Mouse (Mus musculus) spleen, adult 12 weeks (tissue): ENCODE results near the gene Smlr1.

Source experiments
- DNase-seq: peaks from one replicate; pipeline ENCODE4 v3.0.0; 2022; ENCODE audit warnings: low spot score

The Smlr1 gene

DNA sequence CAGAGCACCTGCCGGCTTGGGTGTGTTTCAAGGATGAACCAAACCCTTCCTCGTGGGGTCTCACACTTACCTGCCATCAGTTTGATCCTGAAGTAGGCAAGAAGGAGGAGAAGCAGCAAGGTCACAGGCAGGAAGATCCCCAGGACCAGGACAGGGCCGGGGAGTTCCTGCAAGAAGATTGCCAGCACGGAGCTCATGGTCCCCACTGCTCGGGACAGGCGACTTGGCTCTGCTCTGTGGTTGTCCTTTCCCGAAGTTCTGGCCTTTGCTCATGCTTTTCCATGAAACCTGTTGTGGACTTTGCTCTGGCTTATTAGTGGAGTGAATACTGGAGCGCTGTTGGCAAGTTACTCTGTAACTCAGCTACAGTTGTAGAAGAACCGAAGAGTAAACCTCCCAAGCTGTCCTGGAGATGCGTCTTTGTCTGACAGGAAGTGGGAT is at the start of gene Smlr1:
Gene Smlr1 (minus strand): TSS at position 377 of the 441 bp plus-strand sequence.
- DNase-seq: no peak

- no peak for DNase-seq
Observed at GRCm38 (mm10) chr10:25584899-25585298, 48.8 kb upstream of the Smlr1 start.

GRCm38 (mm10) chr10:25580066-25580465 is 44.0 kb upstream of the Smlr1 start:
- DNase-seq: no peak

GRCm38 (mm10) chr10:25571319-25572240 is 35.5 kb upstream of the Smlr1 start:
- DNase-seq: no peak

DNA sequence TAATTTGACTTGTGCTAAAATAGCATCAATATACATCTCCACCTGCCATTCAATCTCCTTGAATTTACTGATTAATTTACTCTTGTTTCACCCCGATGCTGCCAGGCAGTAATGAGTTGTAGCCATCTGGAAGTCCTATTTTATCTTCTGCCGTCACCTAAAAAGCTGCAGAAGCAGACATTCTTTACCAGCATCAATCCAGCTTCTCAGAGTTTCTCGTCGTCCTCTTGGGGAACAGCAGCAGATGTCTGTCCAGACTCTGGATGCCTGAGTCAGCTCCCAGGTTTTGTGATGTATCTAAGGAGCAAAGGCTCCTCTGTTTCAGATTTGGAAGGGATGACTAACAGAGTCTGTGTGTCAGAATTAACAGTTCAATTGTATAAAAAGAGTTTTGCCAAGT is 16.9 kb upstream of the Smlr1 start:
- no peak for DNase-seq

DNA sequence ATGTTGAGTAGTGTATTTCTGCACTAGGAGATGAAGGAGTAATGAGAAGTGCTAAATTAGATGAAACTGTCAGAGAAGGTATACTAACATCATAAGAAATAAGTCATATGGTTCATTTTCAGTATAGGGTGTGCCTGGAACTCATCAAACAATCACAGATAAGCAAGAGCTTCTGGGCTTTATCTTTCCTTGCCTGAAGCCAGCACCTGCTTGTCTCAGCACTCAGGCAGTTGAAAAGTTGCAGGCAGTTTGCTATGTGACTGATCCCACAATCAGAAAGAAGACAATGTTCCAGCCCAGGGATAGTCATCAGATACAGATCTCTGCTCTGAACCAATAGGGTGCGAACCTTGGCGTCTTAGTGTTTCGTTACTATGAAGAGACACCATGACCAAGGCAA is 5.0 kb upstream of the Smlr1 start:
- DNase-seq: no peak

GRCm38 (mm10) chr10:25539771-25540168 is 3.7 kb upstream of the Smlr1 start:
- no peak for DNase-seq

DNA sequence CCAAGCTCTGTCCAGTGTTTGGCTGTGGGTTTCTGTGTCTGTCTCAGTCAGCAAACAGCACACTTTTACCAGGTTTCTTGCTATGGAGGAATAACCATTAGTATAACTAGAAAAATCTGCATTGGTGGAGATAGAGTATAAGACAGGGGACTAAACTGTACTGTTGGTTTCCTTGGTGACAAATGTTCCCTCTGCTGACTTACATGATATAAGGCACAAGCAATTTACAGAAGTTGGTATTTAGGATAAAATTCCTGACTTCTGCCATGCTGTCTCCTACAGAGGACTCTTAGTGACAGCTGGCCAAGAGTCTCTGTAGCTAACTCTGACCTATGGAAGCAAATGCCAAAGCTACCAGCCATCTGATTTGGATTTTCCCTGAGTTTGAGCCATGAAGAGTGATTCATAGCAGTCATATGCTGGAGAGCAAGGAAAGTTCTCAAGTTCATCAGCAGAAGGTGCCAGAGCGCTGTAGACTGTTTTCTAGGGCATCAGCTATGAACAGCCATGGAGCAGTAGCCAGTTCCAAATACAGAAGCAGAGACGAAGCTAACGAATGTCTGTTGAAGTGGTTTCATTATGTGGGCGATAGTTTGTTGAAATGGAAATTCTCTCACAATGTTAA is 3.2 kb upstream of the Smlr1 start:
- DNase-seq: no peak

DNA sequence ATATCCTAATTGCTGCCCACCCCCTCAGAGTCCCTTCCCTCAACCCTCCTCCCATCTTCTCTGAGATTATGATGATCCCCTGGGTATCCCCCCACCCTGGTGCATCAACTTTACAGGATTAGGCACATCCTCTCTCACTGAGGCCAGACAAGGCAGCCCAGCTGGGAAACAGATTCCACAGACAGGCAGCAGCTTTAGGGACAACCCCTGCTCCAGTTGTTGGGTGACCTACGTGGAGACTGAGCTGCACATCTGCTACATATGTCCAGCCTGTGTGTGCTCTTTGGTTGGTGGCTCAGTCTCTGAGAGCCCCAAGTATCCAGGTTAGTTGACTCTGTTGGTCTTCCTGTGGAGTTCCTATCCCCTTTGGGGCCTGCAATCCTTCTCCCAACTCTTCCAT is 2.7 kb upstream of the Smlr1 start:
- DNase-seq: no peak

GRCm38 (mm10) chr10:25536621-25537020 is 554 bp upstream of the Smlr1 start:
- no peak for DNase-seq

- no peak for DNase-seq
Observed at GRCm38 (mm10) chr10:25534467-25534866, 1.6 kb downstream of the Smlr1 start.

GRCm38 (mm10) chr10:25533513-25534246 is 2.4 kb downstream of the Smlr1 start:
- no peak for DNase-seq

DNA sequence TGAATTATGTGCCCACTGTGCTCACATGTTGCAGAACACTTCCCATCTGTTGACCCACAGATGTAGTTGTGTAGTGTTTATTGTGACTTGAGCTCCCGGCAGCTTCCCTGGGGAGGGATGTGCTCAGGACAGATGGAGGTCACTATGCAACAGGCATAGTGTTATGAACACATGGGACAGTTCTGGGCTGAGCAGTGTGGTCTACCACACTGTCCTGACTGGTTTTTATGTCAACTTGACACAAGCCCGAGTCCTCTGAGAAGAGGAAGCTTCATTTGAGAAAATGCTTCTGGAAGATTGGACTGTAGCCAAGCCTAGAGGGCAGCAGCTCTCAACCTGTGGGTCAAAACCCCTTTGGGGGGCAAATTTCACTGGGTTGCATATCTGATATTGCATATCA is 3.0 kb downstream of the Smlr1 start:
- DNase-seq: no peak

GRCm38 (mm10) chr10:25531335-25531734 is 4.7 kb downstream of the Smlr1 start:
- DNase-seq: no peak

DNA sequence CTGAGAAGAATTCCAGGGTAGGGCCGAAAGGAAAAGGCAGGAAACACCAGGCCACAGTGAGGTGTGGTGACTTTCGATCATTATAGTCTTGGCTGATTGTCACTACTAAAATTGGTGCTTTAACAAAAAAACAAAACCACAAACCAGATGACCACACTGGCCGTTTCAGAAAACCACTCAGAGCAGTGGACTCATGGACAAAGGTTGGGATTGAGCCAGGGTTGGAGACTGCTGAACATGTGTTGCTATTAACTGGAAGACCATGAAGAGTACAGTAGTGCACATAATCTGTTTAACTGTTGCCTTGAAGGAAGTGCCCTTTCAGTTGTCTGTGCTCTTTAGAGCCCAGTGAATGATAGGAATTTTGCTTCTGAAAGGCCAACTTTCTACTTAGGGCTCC is 8.9 kb downstream of the Smlr1 start:
- no peak for DNase-seq

DNA sequence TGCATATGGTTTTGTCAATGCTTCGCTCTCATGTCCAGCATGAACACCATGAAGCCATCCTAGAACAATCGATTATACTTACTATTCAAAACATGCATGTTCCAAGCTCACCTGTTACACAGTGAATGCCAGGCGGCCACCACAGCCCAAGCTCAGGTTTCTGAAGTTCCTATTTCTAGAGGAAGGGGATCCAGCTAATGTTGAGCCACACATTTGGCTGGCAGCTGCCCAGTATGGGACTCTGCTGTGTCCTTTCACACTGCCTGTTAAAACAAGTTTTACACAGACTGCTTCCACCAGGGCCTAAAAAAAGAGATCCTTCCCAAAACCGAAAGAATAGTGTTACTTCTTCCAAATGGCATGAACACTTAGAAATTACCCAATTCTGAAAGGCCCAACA is 9.4 kb downstream of the Smlr1 start:
- no peak for DNase-seq

GRCm38 (mm10) chr10:25526156-25526555 is 9.9 kb downstream of the Smlr1 start:
- DNase-seq: no peak

- no peak for DNase-seq
Observed at GRCm38 (mm10) chr10:25523727-25524126, 12.3 kb downstream of the Smlr1 start.

DNA sequence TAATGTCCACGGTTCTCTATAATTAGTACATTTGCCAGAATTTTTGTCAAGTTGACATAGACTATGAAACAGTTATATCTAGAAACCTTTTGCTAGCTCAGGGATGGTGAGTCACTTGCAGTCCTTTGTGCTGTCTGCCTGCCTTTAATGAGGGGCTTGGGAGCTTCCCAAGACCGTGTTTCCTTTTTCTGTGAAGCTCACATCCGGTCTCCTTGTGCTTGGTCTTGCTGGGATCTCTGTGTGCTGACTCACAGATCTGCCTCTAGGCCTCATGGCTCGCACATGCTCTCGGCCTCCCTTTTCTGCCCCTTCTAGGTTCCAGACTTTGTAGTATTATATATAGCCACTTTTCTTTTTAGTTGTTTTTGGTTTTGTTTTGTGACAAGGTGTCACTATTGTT is 15.6 kb downstream of the Smlr1 start:
- DNase-seq: no peak

- no peak for DNase-seq
Observed at GRCm38 (mm10) chr10:25519954-25520353, 16.1 kb downstream of the Smlr1 start.

GRCm38 (mm10) chr10:25513821-25514220 is 22.2 kb downstream of the Smlr1 start:
- no peak for DNase-seq

- DNase-seq: no peak
Observed at GRCm38 (mm10) chr10:25503250-25503649, 32.8 kb downstream of the Smlr1 start.
